Mouse (Mus musculus) ES-E14 (cell line): ENCODE measurements around the gene Meig1. TPM values are rescaled to one million over a fixed set of nuclear protein-coding genes. Genes with fewer than 3 reads are reported as not detected.
"Not testable (repeated sequence)": the region's sequence is repeated elsewhere in the genome, so short reads cannot be mapped to it uniquely, and the experiment has no call there.

Experiments
- DNase-seq: peaks from one replicate; pipeline ENCODE4 v3.0.0-alpha.2; 2013; ENCODE audit warnings: low read depth, low spot score
- H3K27ac ChIP-seq: 2 replicates; pipeline ENCODE4 v1.5.1; 2012; ENCODE audit warnings: low read depth, mild to moderate bottlenecking, low read length, moderate library complexity, mixed read lengths; ENCODE audit not compliant: poor library complexity, insufficient read depth, severe bottlenecking
- H3K36me3 ChIP-seq: 2 replicates; pipeline ENCODE4 v1.6.1; 2012; ENCODE audit warnings: mild to moderate bottlenecking, low read length, moderate library complexity, mixed read lengths; ENCODE audit not compliant: control insufficient read depth, poor library complexity, insufficient read depth, severe bottlenecking
- H3K4me1 ChIP-seq, 2 experiments: fragments of 150-350 bp in 1 of 2; sonication (generic) in 1 of 2; 2 replicates each; pipeline ENCODE4 v1.6.1; 2012; ENCODE audit warnings: low read length in 2 of 2, mild to moderate bottlenecking in 1 of 2, mixed read lengths in 1 of 2; ENCODE audit not compliant: control insufficient read depth in 2 of 2, insufficient read depth in 2 of 2, poor library complexity in 1 of 2
- H3K4me3 ChIP-seq, 2 experiments: fragments of 150-350 bp in 1 of 2; sonication (generic) in 1 of 2; 2 replicates each; pipeline ENCODE4 v1.5.1; 2012; ENCODE audit warnings: low read length in 2 of 2, low read depth in 1 of 2, mild to moderate bottlenecking in 1 of 2, mixed read lengths in 1 of 2; ENCODE audit not compliant: insufficient read depth in 1 of 2, poor library complexity in 1 of 2, severe bottlenecking in 1 of 2
- H3K9ac ChIP-seq: 2 replicates; pipeline ENCODE4 v1.6.1; 2012; ENCODE audit warnings: low read depth, mild to moderate bottlenecking, low read length, mixed read lengths; ENCODE audit not compliant: poor library complexity, insufficient read depth, severe bottlenecking
- H3K9me3 ChIP-seq: fragments of 150-350 bp; sonication (generic); 2 replicates; pipeline ENCODE4 v1.6.1; 2012; ENCODE audit warnings: low read depth, mild to moderate bottlenecking, low read length; ENCODE audit not compliant: control insufficient read depth, insufficient read depth
- CHD2 ChIP-seq: IDR thresholded peaks from 2 replicates; pipeline ENCODE4 v1.6.1; 2014; ENCODE audit warnings: mild to moderate bottlenecking, low read depth, low read length, inconsistent platforms
- HCFC1 ChIP-seq: IDR thresholded peaks from 2 replicates; pipeline ENCODE4 v1.6.1; 2012; ENCODE audit warnings: low read length, inconsistent platforms, borderline replicate concordance; ENCODE audit not compliant: insufficient read depth
- MAFK ChIP-seq: IDR thresholded peaks from 2 replicates; pipeline ENCODE4 v1.6.1; 2014; ENCODE audit warnings: mild to moderate bottlenecking, low read depth, low read length, inconsistent platforms; ENCODE audit not compliant: insufficient read depth
- ZC3H11A ChIP-seq: IDR thresholded peaks from 2 replicates; pipeline ENCODE4 v1.6.1; 2012; ENCODE audit warnings: low read depth, mild to moderate bottlenecking, inconsistent platforms, low read length, borderline replicate concordance
- ZNF384 ChIP-seq: IDR thresholded peaks from 2 replicates; pipeline ENCODE4 v1.6.1; 2012; ENCODE audit warnings: low read depth, low read length, inconsistent platforms
- in situ Hi-C, 2 experiments: fragments of 600-800 bp; cut with MboI; formaldehyde crosslinking; loops; one replicate each; pipeline ENCODE4 v1.15.1; 2025; ENCODE audit warnings: low sequenced_read_pairs in 2 of 2, inconsistent platforms in 1 of 2; ENCODE audit not compliant: unreplicated experiment in 2 of 2
- total RNA-seq: library from RNA; depleted of rRNA; stranded (reverse); fragments of 300-350 nt; gene quantifications from 2 replicates; pipeline ENCODE4 v1.2.3, GENCODE M21; 2012

The Meig1 gene
- total RNA-seq, 1 experiment = not detected

DNA sequence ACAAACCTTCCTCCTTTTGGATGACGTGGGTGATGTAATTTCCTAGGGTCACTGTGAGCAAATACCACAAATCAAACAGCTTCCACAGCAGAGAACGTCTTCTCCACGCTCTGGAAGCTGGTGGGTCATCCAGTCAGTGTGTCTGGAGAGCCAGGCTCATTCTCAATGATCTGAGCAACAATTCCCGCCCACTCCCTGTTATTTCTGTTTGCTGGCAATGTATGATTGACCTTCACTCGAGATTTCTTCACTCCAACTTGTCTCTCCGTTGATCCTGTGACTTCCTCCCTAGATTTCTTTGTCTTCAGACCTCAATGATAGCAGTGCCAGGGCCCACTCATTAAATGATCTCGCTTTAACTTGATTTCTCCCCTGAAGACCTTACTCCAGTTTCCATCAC is 14.7 kb downstream of the Meig1 start:
- TF ChIP-seq CHD2 (no peak), HCFC1 (no peak), ZC3H11A (no peak)
- Histone ChIP-seq H3K9me3 (no peaks in the 10 kb centered on the region), H3K27ac (no peak overlapping the region), H3K9ac (no peak overlapping the region), H3K36me3 (no peaks in the 10 kb centered on the region), H3K4me3 (no peak overlapping the region), H3K4me1 (no peaks in the 10 kb centered on the region)
- DNase-seq = no peak
- in situ Hi-C loops = no loop called here

DNA sequence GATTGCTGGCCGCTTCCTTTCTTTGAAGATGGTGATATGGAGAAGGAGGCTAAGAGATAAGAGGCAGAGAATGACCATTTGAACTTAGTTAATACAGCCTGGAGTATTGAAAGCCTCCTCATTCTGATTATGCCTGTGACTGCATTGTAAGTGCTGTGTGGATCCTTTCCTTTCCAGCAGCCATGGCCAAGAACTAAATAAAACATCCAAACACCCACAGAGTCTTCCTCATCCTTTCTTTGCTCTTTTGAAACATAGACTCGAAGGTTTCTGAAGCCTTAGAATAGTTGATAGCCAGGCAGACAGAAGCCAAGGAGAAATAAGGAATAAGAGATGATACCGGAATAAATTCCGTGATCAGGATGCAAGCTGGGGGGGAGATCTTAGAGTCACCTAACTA is 16.5 kb downstream of the Meig1 start:
- in situ Hi-C loops = no loop called here
- H3K36me3 ChIP-seq = no peaks in the 10 kb centered on the region
- H3K9ac ChIP-seq = no peak overlapping the region
- DNase-seq = no peak
- no peak overlapping the region for H3K4me3 ChIP-seq
- H3K27ac ChIP-seq = no peak overlapping the region
- no peaks in the 10 kb centered on the region for H3K9me3 ChIP-seq
- TF ChIP-seq MAFK (no peak), CHD2 (no peak), ZC3H11A (no peak), ZNF384 (no peak)
- no peaks in the 10 kb centered on the region for H3K4me1 ChIP-seq

DNA sequence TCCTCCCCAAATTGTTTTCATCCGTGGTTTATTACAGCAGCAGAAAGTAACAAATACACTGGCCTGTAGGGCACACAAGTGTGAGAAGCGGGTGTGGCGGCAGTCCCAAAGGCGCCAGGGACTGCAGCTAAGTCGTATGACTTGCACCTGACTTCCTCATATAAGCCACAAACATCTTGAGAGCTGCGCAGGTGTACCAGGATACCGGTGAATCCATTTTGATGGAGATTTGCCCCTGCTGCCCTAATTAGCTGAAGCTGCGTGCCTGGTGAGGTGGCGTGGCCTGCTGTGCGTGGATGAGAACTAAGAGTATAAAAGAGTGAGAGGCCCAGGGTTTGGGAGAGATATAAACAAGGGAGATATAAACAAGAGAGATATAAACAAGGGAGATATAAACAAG is 25.3 kb downstream of the Meig1 start, which contains the start of gene Olah:
Olah (minus strand) TSS at position 101 of the 400 bp plus-strand sequence.
- DNase-seq, H3K4me1 ChIP-seq, in situ Hi-C loops, H3K4me3 ChIP-seq, H3K9ac ChIP-seq, H3K36me3 ChIP-seq, H3K9me3 ChIP-seq, H3K27ac ChIP-seq: not testable (repeated sequence)

DNA sequence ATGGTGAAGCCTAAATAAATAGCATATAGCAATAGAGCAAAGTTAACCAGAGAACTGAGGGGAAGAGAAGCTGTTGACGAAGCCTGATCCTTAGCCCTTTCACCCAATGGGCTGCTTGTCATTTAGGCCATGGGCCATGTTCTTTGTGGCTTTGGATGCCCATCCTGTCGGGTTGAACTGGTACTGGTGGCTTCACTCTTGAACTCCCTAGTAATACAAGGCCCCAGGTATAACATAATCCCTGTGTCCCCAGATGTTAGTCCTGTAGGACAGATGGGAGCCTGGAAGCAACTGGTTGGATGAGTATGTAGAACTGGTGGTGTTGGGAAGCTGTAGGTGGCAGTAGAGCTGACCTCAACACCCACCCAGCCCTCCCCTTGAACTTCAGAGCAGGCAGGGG is 30.5 kb downstream of the Meig1 start:
- Histone ChIP-seq H3K4me1 (no peaks in the 10 kb centered on the region), H3K27ac (no peak overlapping the region), H3K4me3 (no peak overlapping the region), H3K36me3 (no peaks in the 10 kb centered on the region), H3K9ac (no peak overlapping the region), H3K9me3 (no peaks in the 10 kb centered on the region)
- in situ Hi-C loops = no loop called here
- DNase-seq = no peak
- TF ChIP-seq ZNF384 = no peak
- no peak for TF ChIP-seq ZC3H11A
- no peak for TF ChIP-seq HCFC1
- TF ChIP-seq MAFK = no peak

DNA sequence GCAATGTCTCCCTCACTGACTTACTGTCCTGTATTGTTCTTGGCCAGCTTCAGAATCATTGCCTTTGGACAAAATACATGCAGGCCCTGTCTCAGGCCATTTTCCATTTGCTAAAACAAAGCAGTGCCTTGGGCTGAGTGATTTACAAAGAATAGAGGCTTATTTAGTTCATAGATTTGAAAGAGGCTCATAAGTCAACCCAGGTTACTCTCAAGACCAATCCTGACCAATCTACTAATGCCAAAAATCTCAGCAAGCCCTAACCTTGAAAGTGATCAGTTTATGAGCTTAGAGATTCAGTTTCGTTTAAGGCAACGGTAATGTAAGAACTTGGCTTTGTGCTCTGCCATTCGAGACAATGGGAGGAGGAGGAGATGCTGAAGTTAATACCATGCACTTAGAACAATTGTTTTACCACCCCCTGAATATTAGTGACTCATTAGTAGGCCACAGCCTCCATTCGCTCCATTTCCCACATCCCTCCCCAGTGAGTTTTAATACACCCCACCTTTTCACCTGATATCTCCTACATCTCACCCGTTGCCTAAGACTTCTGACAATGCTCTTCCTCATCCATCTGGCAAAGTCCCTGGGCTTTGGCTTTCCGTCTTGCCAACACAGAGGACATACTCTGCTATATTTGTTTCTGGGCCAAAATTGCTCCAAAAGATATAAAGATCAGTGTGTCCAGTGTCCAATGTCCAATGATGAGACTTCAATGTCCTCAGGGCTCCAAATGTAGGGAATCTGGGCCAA is 35.2 kb downstream of the Meig1 start:
- H3K4me3 ChIP-seq = no peak overlapping the region
- no peaks in the 10 kb centered on the region for H3K9me3 ChIP-seq
- no peak for DNase-seq
- H3K4me1 ChIP-seq = no peaks in the 10 kb centered on the region
- no peaks in the 10 kb centered on the region for H3K36me3 ChIP-seq
- no peak for TF ChIP-seq CHD2
- TF ChIP-seq ZC3H11A = no peak
- TF ChIP-seq MAFK = no peak
- TF ChIP-seq ZNF384 = no peak
- in situ Hi-C loops = no loop called here
- H3K27ac ChIP-seq = no peak overlapping the region
- H3K9ac ChIP-seq = no peak overlapping the region
